Mouse (Mus musculus) skeletal muscle tissue, adult 2 months (tissue): Measurements from ENCODE around the gene Nfkb2.
A peak's percentile ranks its signal among the peaks of the same experiment; 100 is the strongest.

Source experiments
- DNase-seq: peaks from one replicate; pipeline ENCODE4 v3.0.0-alpha.2; 2012; ENCODE audit warnings: low read depth, low spot score

The Nfkb2 gene

GRCm38 (mm10) chr19:46308706-46309435 is 4.8 kb downstream of the Nfkb2 start:
- peak; percentile 62 for DNase-seq

GRCm38 (mm10) chr19:46309651-46310305 is 5.7 kb downstream of the Nfkb2 start:
- no peak for DNase-seq

- DNase-seq: no peak
Observed at GRCm38 (mm10) chr19:46310312-46310865, 6.3 kb downstream of the Nfkb2 start.

- DNase-seq: no peak
Observed at GRCm38 (mm10) chr19:46311341-46311740, 7.2 kb downstream of the Nfkb2 start.

GRCm38 (mm10) chr19:46312566-46312965 is 8.4 kb downstream of the Nfkb2 start:
- no peak for DNase-seq

- DNase-seq: no peak
Observed at GRCm38 (mm10) chr19:46313116-46313515, 9.0 kb downstream of the Nfkb2 start.

GRCm38 (mm10) chr19:46313591-46313990 is 9.5 kb downstream of the Nfkb2 start:
- DNase-seq: no peak

GRCm38 (mm10) chr19:46314151-46314601 is 10.1 kb downstream of the Nfkb2 start:
- no peak for DNase-seq

GRCm38 (mm10) chr19:46314872-46315742 is 11.0 kb downstream of the Nfkb2 start:
- DNase-seq: no peak

- no peak for DNase-seq
Observed at GRCm38 (mm10) chr19:46315752-46316610, 11.9 kb downstream of the Nfkb2 start.

GRCm38 (mm10) chr19:46316846-46317545 is 12.9 kb downstream of the Nfkb2 start:
- DNase-seq: no peak

- no peak for DNase-seq
Observed at GRCm38 (mm10) chr19:46317546-46317885, 13.4 kb downstream of the Nfkb2 start.

- no peak for DNase-seq
Observed at GRCm38 (mm10) chr19:46318031-46318471, 13.9 kb downstream of the Nfkb2 start.

GRCm38 (mm10) chr19:46318586-46319378 is 14.7 kb downstream of the Nfkb2 start:
- DNase-seq: no peak

- no peak for DNase-seq
Observed at GRCm38 (mm10) chr19:46320076-46320785, 16.1 kb downstream of the Nfkb2 start.

- DNase-seq: no peak
Observed at GRCm38 (mm10) chr19:46321101-46321943, 17.2 kb downstream of the Nfkb2 start.

GRCm38 (mm10) chr19:46322144-46322995 is 18.2 kb downstream of the Nfkb2 start:
- no peak for DNase-seq
